Mouse (Mus musculus): ENCODE measurements around the gene Pnpla3.
"Not testable (repeated sequence)": the region's sequence is repeated elsewhere in the genome, so short reads cannot be mapped to it uniquely, and the experiment has no call there.

Pnpla3 gene

GRCm38 (mm10) chr15:84167600-84167999, at the start of gene Pnpla3:
Gene Pnpla3, plus strand, starts transcription at chr15:84167837.
- DNase-seq (ENCODE audit: low read depth, low spot score): peak; percentile 14

- no peak for DNase-seq (ENCODE audit: low read depth, low spot score)
These were observed 47.0 kb upstream of the Pnpla3 start for GRCm38 (mm10) chr15:84120612-84121011.

- DNase-seq (ENCODE audit: low read depth, low spot score): no peak
These were observed 46.6 kb upstream of the Pnpla3 start for GRCm38 (mm10) chr15:84121036-84121435.

- DNase-seq (ENCODE audit: low read depth, low spot score): no peak
These were observed 44.6 kb upstream of the Pnpla3 start, which contains the start of gene Pnpla5 for GRCm38 (mm10) chr15:84123075-84123474. Gene Pnpla5, minus strand, starts transcription at chr15:84123175.

- no peak for DNase-seq (ENCODE audit: low read depth, low spot score)
These were observed 43.6 kb upstream of the Pnpla3 start for GRCm38 (mm10) chr15:84124086-84124485.

GRCm38 (mm10) chr15:84126447-84126846, 41.2 kb upstream of the Pnpla3 start:
- no peak for DNase-seq (ENCODE audit: low read depth, low spot score)

- DNase-seq (ENCODE audit: low read depth, low spot score): no peak
These were observed 40.8 kb upstream of the Pnpla3 start for GRCm38 (mm10) chr15:84126871-84127270.

GRCm38 (mm10) chr15:84131096-84131786, 36.4 kb upstream of the Pnpla3 start:
- peak; percentile 14 for DNase-seq (ENCODE audit: low read depth, low spot score)

GRCm38 (mm10) chr15:84131971-84132370, 35.7 kb upstream of the Pnpla3 start:
- DNase-seq (ENCODE audit: low read depth, low spot score): no peak

- DNase-seq (ENCODE audit: low read depth, low spot score): no peak
These were observed 34.2 kb upstream of the Pnpla3 start for GRCm38 (mm10) chr15:84133440-84133839.

- DNase-seq (ENCODE audit: low read depth, low spot score): peak; percentile 69
These were observed 32.2 kb upstream of the Pnpla3 start for GRCm38 (mm10) chr15:84135472-84135871.

GRCm38 (mm10) chr15:84136473-84137415, 30.9 kb upstream of the Pnpla3 start:
- DNase-seq (ENCODE audit: low read depth, low spot score): no peak

GRCm38 (mm10) chr15:84139592-84140005, 28.0 kb upstream of the Pnpla3 start:
- DNase-seq (ENCODE audit: low read depth, low spot score): no peak

- DNase-seq (ENCODE audit: low read depth, low spot score): no peak
These were observed 27.5 kb upstream of the Pnpla3 start for GRCm38 (mm10) chr15:84140109-84140508.

GRCm38 (mm10) chr15:84140929-84141328, 26.7 kb upstream of the Pnpla3 start:
- DNase-seq (ENCODE audit: low read depth, low spot score): no peak

GRCm38 (mm10) chr15:84156158-84156557, 11.5 kb upstream of the Pnpla3 start:
- no peak for DNase-seq (ENCODE audit: low read depth, low spot score)

- not testable (repeated sequence) for DNase-seq (ENCODE audit: low read depth, low spot score)
These were observed 10.1 kb upstream of the Pnpla3 start for GRCm38 (mm10) chr15:84157530-84157929.

- no peak for DNase-seq (ENCODE audit: low read depth, low spot score)
These were observed 5.8 kb upstream of the Pnpla3 start for GRCm38 (mm10) chr15:84161871-84162270.

- no peak for DNase-seq (ENCODE audit: low read depth, low spot score)
These were observed 819 bp upstream of the Pnpla3 start for GRCm38 (mm10) chr15:84166818-84167217.

GRCm38 (mm10) chr15:84168170-84169161, 829 bp downstream of the Pnpla3 start:
- DNase-seq (ENCODE audit: low read depth, low spot score): no peak

GRCm38 (mm10) chr15:84169511-84169910, 1.9 kb downstream of the Pnpla3 start:
- DNase-seq (ENCODE audit: low read depth, low spot score): no peak
